Mouse (Mus musculus) monocyte, adult 2 months (primary cell): ENCODE results near the gene Gpr37l1.
A peak's percentile ranks its signal among the peaks of the same experiment; 100 is the strongest.

Source experiments
- DNase-seq, 2 experiments: peaks; one replicate each; pipeline ENCODE4 v3.0.0; 2022; ENCODE audit warnings: low spot score in 2 of 2, low read depth in 1 of 2

Gene Gpr37l1

DNA sequence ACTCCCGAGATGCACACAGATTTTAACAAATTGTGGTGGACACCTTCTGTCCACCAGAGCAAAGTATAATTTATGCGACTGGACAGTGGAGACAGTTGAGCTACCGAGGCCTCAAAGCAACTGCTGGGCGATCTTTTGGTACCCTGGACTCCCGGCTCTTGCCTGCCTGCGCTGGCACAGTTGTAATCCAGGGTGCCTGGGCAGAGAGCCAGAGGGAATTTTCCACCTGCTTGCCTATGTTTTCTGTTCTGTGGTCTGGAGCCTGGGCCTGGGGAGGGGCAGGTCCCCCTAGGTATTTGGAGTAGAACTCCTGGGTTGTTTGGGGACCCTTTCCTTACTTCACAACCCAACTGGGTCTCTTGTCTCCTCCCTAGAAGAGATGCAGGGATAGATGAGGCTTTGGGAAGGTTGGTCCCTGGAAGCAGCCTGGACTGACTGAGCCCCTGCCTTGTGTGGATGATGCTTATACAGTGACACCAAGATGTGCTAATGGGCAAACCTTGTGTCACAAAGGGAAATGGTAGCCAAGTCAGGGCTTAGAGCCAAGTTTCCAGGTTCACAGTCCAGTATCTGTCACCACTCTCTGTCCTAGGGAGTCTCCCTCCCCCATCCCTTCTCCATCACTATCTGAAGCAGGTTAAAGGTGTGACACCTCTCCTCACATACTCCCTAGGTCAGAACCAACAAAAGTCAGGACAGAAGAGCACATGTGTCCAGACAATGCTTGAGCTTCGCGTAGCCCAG lies 14.6 kb upstream of the Gpr37l1 start:
- DNase-seq = no peak

DNA sequence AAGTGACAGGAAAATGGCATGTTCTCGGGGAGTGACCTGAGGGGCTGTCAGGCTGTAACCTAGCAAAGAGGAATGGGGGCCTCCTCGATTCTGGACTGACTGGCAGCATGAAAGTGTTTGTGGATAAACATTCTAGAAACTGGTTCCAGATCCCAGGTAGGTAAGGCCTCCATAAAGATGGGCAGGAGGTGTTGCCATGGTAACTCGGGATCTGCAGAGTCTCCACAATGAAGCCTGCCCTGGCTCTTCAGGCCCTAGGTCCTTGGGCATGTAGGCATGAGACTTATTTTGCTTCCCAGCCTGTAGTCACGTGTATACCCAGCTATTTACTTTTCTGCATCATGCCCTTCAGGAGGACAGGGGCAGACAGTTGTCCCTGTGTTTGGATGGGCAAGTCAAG lies 13.8 kb upstream of the Gpr37l1 start:
- DNase-seq = no peak

DNA sequence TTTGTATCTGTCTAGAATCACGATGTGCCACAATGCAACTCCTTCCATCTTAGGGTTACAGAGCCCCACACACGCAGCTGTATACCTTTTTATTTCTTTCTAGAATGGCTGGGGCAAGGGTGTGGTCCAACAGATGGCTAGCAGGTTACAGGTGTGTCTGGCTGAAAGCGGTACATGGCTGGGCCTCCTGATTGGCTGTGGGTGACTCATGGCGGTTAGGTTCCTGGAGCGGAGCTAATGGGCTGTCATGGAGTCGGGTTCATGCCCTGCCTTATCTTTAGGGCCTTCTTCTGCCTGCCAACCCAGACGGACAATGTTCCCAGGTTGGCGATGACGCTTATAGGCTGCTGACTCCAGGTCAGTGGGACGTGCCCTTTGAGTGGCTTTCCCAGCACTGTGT lies 13.3 kb upstream of the Gpr37l1 start:
- DNase-seq = no peak

DNA sequence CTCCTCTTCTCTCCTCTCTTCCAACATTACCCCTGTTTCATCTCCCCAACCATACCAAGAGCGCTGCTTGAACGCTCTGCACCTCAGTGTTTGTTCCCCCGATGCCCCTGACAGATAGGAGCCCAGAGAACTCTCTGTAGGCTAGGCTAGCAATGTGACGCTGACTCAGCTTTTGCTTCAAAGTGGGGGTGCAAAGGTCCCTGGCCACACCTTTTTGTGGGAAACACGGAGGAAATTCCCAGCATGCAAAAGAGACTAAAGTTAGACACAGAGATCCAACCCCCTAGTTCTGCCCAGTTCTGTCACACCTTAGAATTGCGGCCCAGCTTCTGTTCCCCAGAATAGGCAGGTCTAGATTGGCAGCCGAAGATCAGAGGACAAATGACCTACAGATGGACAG lies 11.4 kb upstream of the Gpr37l1 start:
- DNase-seq = no peak

GRCm38 (mm10) chr1:135177724-135178123 lies 10.2 kb upstream of the Gpr37l1 start:
- DNase-seq = no peak

- DNase-seq = no peak
Measured at GRCm38 (mm10) chr1:135175176-135175575, 7.7 kb upstream of the Gpr37l1 start.

- no peak for DNase-seq
Measured at GRCm38 (mm10) chr1:135173311-135173710, 5.8 kb upstream of the Gpr37l1 start.

DNA sequence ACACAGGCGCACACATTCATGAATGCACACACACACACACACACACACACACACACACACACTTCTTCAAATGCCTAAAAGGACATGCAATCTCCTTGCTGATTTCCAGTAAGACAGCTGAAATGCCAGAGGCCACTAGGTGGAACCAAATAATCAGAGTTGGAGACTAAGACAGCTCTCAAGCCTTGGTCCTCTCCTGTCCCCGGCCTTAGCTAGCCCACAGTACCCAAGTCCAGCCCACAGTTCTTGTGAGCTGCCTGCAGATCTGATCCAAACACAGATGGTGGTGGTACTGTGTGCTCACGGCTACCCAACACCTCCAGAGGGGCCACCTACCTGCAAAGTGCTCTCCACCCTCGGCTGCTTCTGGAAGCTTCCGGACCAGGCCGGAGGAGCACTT lies 4.5 kb upstream of the Gpr37l1 start:
- DNase-seq = no peak

GRCm38 (mm10) chr1:135171202-135171601 lies 3.7 kb upstream of the Gpr37l1 start:
- no peak for DNase-seq

DNA sequence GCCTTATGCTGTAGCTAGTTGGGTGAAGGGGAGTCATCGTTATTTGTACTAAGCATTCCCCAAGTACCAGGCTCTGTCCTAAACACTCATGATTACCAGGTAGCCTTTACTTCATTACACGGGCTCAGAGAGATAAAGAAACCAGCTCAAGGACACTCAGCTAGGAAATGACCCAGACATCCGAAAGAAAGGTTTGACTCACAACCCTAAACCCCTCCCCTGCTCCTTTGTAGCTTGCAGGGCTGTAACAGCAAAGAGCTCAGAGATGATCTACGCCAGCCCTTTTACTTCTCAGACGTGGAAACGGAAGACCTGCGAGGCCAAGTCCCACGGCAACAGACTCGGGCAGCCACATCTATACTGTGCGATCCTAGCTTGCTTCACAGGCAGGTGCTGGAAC lies 2.8 kb upstream of the Gpr37l1 start:
- no peak for DNase-seq

GRCm38 (mm10) chr1:135169556-135170224 lies 2.2 kb upstream of the Gpr37l1 start:
- DNase-seq = no peak

DNA sequence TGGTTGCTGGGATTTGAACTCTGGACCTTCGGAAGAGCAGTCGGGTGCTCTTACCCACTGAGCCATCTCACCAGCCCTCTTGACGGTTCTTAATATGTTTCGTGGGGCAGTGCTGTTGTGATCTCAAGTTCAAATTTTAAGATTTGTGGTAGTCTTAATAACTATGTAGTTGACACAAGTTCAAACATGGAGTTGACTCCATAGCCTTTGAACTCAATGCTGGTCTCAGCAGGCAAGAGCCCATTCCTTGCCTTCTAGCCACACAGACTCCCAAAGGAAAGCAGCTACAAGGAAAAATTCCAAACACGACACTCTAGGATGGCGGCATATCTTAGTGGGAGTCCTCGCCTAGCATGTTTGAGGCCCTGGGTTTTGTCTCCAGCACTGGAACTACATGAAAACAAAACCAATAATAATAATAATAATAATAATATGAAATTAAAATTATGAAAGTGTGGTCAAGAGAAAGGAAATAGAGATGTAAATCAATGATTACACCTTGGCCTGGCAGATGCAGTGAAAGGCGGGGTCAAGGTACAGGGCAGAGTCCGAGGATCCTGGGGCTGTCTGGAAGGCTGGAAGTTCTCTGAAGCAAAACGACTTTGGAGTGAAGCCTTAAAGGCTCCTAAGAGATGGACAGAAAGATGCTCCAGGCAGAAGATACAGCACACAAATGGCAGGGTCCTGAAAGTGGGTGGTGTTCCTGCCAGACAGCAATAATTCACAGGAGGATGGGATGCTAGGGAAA lies 1.1 kb upstream of the Gpr37l1 start:
- DNase-seq = no peak

DNA sequence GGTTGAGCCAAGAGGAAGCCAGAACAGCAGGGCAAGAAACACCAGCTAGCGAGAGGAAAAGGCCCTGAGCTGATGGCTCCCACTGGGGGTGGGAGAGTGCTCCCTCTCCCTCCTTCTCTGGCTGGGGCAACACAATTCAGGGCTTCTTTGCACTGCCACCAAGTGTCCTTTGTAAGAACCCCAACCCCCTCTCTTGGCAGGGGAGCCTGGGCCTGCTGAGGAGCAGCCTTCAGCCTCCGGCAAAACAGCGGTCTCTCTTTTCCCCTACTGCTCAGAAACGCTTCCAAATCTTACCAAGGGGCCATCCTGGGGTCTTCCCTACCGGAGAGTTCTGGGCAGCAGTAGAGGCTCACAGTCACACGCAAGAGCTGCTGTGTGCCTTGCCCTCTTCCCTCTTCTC lies 4.8 kb downstream of the Gpr37l1 start:
- DNase-seq = no peak

- no peak for DNase-seq
Measured at GRCm38 (mm10) chr1:135160411-135161050, 7.0 kb downstream of the Gpr37l1 start.

GRCm38 (mm10) chr1:135159556-135160123 lies 7.8 kb downstream of the Gpr37l1 start:
- DNase-seq = no peak

- no peak for DNase-seq
Measured at GRCm38 (mm10) chr1:135159074-135159473, 8.4 kb downstream of the Gpr37l1 start.

GRCm38 (mm10) chr1:135158633-135159032 lies 8.8 kb downstream of the Gpr37l1 start:
- no peak for DNase-seq

DNA sequence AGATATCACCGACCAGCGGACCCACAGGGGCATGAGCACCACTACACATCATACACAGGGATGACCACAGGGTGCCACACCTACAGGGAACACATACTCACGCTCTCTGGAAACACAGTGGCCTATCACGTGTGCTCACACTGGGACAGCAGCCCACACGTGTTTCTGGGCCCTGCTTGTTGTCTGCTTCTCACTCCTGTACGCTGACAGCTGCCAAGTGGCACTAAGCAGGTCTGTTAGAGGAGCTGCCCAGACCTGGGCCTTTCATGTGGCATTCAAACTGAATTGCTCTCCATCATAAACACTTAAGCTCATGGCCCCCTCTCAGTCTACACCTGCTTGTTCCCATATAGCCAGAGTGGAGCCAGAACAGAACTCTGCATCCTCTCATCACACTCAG lies 11.2 kb downstream of the Gpr37l1 start:
- DNase-seq = no peak

DNA sequence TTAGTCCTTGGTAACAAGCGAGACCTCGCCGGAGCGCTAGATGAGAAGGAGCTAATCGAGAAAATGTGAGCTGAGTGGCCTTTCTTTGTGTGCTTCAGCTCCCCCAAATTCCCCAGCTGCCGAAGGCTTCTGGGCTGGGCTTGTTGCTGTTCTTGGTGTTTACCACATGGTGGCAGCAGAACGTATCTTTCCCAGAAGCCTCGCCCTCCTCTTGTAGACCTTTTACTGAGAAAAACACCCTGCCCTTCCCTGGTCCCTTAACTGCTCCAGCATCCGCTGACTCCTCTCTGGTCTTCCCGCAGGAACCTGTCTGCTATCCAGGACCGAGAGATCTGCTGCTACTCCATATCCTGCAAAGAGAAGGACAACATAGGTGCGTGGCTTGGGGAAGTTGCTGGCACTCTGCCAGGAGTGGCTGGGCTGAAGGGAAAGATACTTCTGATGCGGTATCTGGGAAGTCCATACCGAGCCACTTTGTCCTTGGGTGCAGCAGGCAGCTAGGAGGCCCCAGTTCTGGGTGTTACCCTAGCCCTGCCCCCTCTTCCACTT lies 13.0 kb downstream of the Gpr37l1 start:
- DNase-seq = peak; percentile 42 to 43

- DNase-seq = no peak
Measured at GRCm38 (mm10) chr1:135154011-135154410, 13.5 kb downstream of the Gpr37l1 start.

- no peak for DNase-seq
Measured at GRCm38 (mm10) chr1:135148996-135149395, 18.5 kb downstream of the Gpr37l1 start.
